Mouse (Mus musculus) liver, postnatal 0 days (tissue): ENCODE results near the gene Hoxb5.

Source experiments
- CTCF ChIP-seq: sonication (generic); IDR thresholded peaks from 2 replicates; pipeline ENCODE4 v1.5.1; 2016; ENCODE audit warnings: antibody characterized with exemption, low read depth
- EP300 ChIP-seq: IDR thresholded peaks from 2 replicates; pipeline ENCODE4 v1.6.1; 2016; ENCODE audit warnings: antibody characterized with exemption, low read depth, mild to moderate bottlenecking

GRCm38 (mm10) chr11:96324965-96325364 lies 21.8 kb downstream of the Hoxb5 start:
- TF ChIP-seq CTCF (no peak), EP300 (no peak)
